Mouse (Mus musculus) embryonic facial prominence, embryonic 11.5 days (tissue): ENCODE data around the gene Slc30a1. TPM values are rescaled to one million over a fixed set of nuclear protein-coding genes. Genes with fewer than 3 reads are reported as not detected.

Experiments
- ATAC-seq: fragments of 200-750 bp; cut with Nextera tagmentation; replicated peaks from 2 replicates; pipeline ENCODE4 v1.8.0; 2017; ENCODE audit warnings: low read depth; ENCODE audit not compliant: insufficient number of reproducible peaks, low FRiP score, low TSS enrichment
- DNase-seq: peaks from one replicate; pipeline ENCODE4 v3.0.0-alpha.2; 2015; ENCODE audit warnings: low spot score
- H3K27ac ChIP-seq: fragments of 300-500 bp; sonication (generic); replicated peaks from 2 replicates; pipeline ENCODE4 v1.5.1; 2014; ENCODE audit warnings: mild to moderate bottlenecking, low read depth, low read length, control low read depth
- H3K27me3 ChIP-seq: fragments of 300-500 bp; sonication (generic); 2 replicates; pipeline ENCODE4 v1.6.1; 2014; ENCODE audit warnings: mild to moderate bottlenecking, low read length, moderate library complexity, mixed read lengths; ENCODE audit not compliant: control insufficient read depth, insufficient read depth
- H3K36me3 ChIP-seq: fragments of 300-500 bp; sonication (generic); replicated peaks from 2 replicates; pipeline ENCODE4 v1.6.1; 2014; ENCODE audit warnings: low read depth, mild to moderate bottlenecking, low read length, moderate library complexity, mixed read lengths; ENCODE audit not compliant: control insufficient read depth, insufficient read depth
- H3K4me1 ChIP-seq: fragments of 300-500 bp; sonication (generic); 2 replicates; pipeline ENCODE4 v1.6.1; 2014; ENCODE audit warnings: low read length, mixed read lengths; ENCODE audit not compliant: control insufficient read depth, insufficient read depth
- H3K4me2 ChIP-seq: fragments of 300-500 bp; sonication (generic); 2 replicates; pipeline ENCODE4 v1.6.1; 2014; ENCODE audit warnings: low read depth, mild to moderate bottlenecking, control low read depth, low read length, moderate library complexity
- H3K4me3 ChIP-seq: fragments of 300-500 bp; sonication (generic); 2 replicates; pipeline ENCODE4 v1.5.1; 2014; ENCODE audit warnings: low read depth, low read length, control low read depth
- H3K9ac ChIP-seq: fragments of 300-500 bp; sonication (generic); replicated peaks from 2 replicates; pipeline ENCODE4 v1.6.1; 2014; ENCODE audit warnings: mild to moderate bottlenecking, control low read depth, low read length
- H3K9me3 ChIP-seq: fragments of 300-500 bp; sonication (generic); replicated peaks from 2 replicates; pipeline ENCODE4 v1.6.1; 2016; ENCODE audit warnings: mild to moderate bottlenecking, low read length, inconsistent platforms, mixed read lengths; ENCODE audit not compliant: control insufficient read depth
- WGBS: fragments of 180-500 bp; shearing (Covaris S2); extraction: QIAGEN DNeasy Blood & Tissue Kit; methylation state at CpG from one replicate; pipeline ENCODE4 v1.1.7; 2014; 5-methylcytosine and 5-hydroxymethylcytosine counted together
- polyA plus RNA-seq: library from polyadenylated mRNA; unstranded; fragments of >200 nt; fragmentation: Nextera tagmentation; extraction: Ambion mirVana; gene quantifications from 2 replicates; pipeline ENCODE4 v1.2.1, GENCODE M21; 2014

The Slc30a1 gene
- 1.9 and 2.2 TPM in 2 replicates for polyA plus RNA-seq

- peaks cover 3% of the 10 kb centered on the region; the same call in 1 of the 2 replicates for H3K36me3 ChIP-seq
- H3K4me3 ChIP-seq = peak within 1 kb of the TSS; percentile 92
- no peaks in the 10 kb centered on the region for H3K9me3 ChIP-seq
- no peaks in the 10 kb centered on the region for H3K27me3 ChIP-seq
- under 1% methylated on average over 87 of the region's 104 CpGs for WGBS
- H3K4me2 ChIP-seq = peak within 1 kb of the TSS; percentile 92
- no peak within 1 kb of the TSS; the same call in 1 of the 2 replicates for H3K27ac ChIP-seq
- H3K9ac ChIP-seq = peak within 1 kb of the TSS; percentile 83
- no peaks in the 10 kb centered on the region for H3K4me1 ChIP-seq
- ATAC-seq (peak; percentile 99), DNase-seq (peak; percentile 97)
Measured at GRCm38 (mm10) chr1:191906571-191907430, at the start of gene Slc30a1. TSS of gene Slc30a1 (plus strand) at chr1:191906767.

- H3K4me3 ChIP-seq = no peak overlapping the region
- 77% methylated on average over 5 of the region's 5 CpGs for WGBS
- no peak for ATAC-seq
Measured at GRCm38 (mm10) chr1:191856886-191857651, 49.5 kb upstream of the Slc30a1 start.

GRCm38 (mm10) chr1:191858136-191858535 lies 48.4 kb upstream of the Slc30a1 start:
- ATAC-seq (no peak), DNase-seq (no peak)
- H3K27me3 ChIP-seq = no peaks in the 10 kb centered on the region
- no peaks in the 10 kb centered on the region for H3K9me3 ChIP-seq
- H3K36me3 ChIP-seq = no peaks in the 10 kb centered on the region
- no peak overlapping the region for H3K4me3 ChIP-seq
- H3K9ac ChIP-seq = no peak overlapping the region
- H3K27ac ChIP-seq = no peak overlapping the region
- H3K4me2 ChIP-seq = no peak overlapping the region
- H3K4me1 ChIP-seq = no peaks in the 10 kb centered on the region

More at GRCm38 (mm10) chr1:191856886-191857651, 49.5 kb upstream of the Slc30a1 start:
- H3K4me2 ChIP-seq = no peak overlapping the region
- H3K27ac ChIP-seq = no peak overlapping the region
- no peaks in the 10 kb centered on the region for H3K4me1 ChIP-seq
- no peaks in the 10 kb centered on the region for H3K36me3 ChIP-seq
- H3K9me3 ChIP-seq = no peaks in the 10 kb centered on the region
- DNase-seq = no peak
- no peak overlapping the region for H3K9ac ChIP-seq
- H3K27me3 ChIP-seq = no peaks in the 10 kb centered on the region

- 85% methylated on average over 3 of the region's 3 CpGs for WGBS
- no peak for ATAC-seq
- no peak overlapping the region for H3K4me2 ChIP-seq
Measured at GRCm38 (mm10) chr1:191859847-191860246, 46.7 kb upstream of the Slc30a1 start.

GRCm38 (mm10) chr1:191861247-191861646 lies 45.3 kb upstream of the Slc30a1 start:
- Histone ChIP-seq H3K27me3 (no peaks in the 10 kb centered on the region), H3K4me2 (no peak overlapping the region), H3K4me3 (no peak overlapping the region), H3K36me3 (no peaks in the 10 kb centered on the region), H3K9me3 (no peaks in the 10 kb centered on the region), H3K4me1 (no peaks in the 10 kb centered on the region), H3K9ac (no peak overlapping the region), H3K27ac (no peak overlapping the region)
- ATAC-seq (no peak), DNase-seq (no peak)
- WGBS = 82% methylated on average over 5 of the region's 5 CpGs

More at GRCm38 (mm10) chr1:191859847-191860246, 46.7 kb upstream of the Slc30a1 start:
- H3K36me3 ChIP-seq = no peaks in the 10 kb centered on the region
- no peak overlapping the region for H3K27ac ChIP-seq
- DNase-seq = no peak
- no peaks in the 10 kb centered on the region for H3K27me3 ChIP-seq
- H3K4me1 ChIP-seq = no peaks in the 10 kb centered on the region
- H3K9ac ChIP-seq = no peak overlapping the region
- H3K9me3 ChIP-seq = no peaks in the 10 kb centered on the region
- no peak overlapping the region for H3K4me3 ChIP-seq

GRCm38 (mm10) chr1:191863833-191864550 lies 42.6 kb upstream of the Slc30a1 start:
- no peaks in the 10 kb centered on the region for H3K9me3 ChIP-seq
- H3K27me3 ChIP-seq = no peaks in the 10 kb centered on the region
- no peak overlapping the region for H3K27ac ChIP-seq
- ATAC-seq = no peak
- 72% methylated on average over 4 of the region's 4 CpGs for WGBS
- no peak for DNase-seq
- H3K4me1 ChIP-seq = no peaks in the 10 kb centered on the region
- no peak overlapping the region for H3K9ac ChIP-seq
- no peaks in the 10 kb centered on the region for H3K36me3 ChIP-seq
- no peak overlapping the region for H3K4me2 ChIP-seq
- no peak overlapping the region for H3K4me3 ChIP-seq

GRCm38 (mm10) chr1:191864551-191865027 lies 42.0 kb upstream of the Slc30a1 start:
- Histone ChIP-seq H3K36me3 (no peaks in the 10 kb centered on the region), H3K4me2 (no peak overlapping the region), H3K9me3 (no peaks in the 10 kb centered on the region), H3K9ac (no peak overlapping the region), H3K27ac (no peak overlapping the region), H3K4me3 (no peak overlapping the region), H3K4me1 (no peaks in the 10 kb centered on the region), H3K27me3 (no peaks in the 10 kb centered on the region)
- ATAC-seq (no peak), DNase-seq (no peak)
- WGBS = 84% methylated on average over 8 of the region's 8 CpGs
